Mouse (Mus musculus): Measurements from ENCODE around the gene Pcsk5. TPM values are rescaled to one million over a fixed set of nuclear protein-coding genes. Genes with fewer than 3 reads are reported as not detected.

Pcsk5 gene
- total and polyA plus RNA-seq, 3 experiments = not detected

GRCm38 (mm10) chr19:17467556-17468211 lies 369.7 kb downstream of the Pcsk5 start:
- peak; percentile 21 for DNase-seq (ENCODE audit: extremely low read depth)
- H3K4me3 ChIP-seq (replicated peaks in 1 of 3; ENCODE audit: low read depth in 2 of 3, low read length in 2 of 3, poor library complexity in 1 of 3) = no peak overlapping the region
- H3K4me2 ChIP-seq (ENCODE audit: insufficient read depth, low read depth, poor library complexity, severe bottlenecking) = no peak overlapping the region
- no peaks in the 10 kb centered on the region for H3K79me2 ChIP-seq (replicated peaks; ENCODE audit: control insufficient read depth, extremely low read depth, insufficient read depth, poor library complexity, severe bottlenecking)
- 0 out of 4 replicates have a peak, but pooled peaks cover 0 to 2% of the 10 kb centered on the region in 2 experiments for H3K4me1 ChIP-seq (ENCODE audit: control insufficient read depth in 1 of 2, insufficient read depth in 2 of 2)
- TF ChIP-seq CTCF (conservative IDR thresholded peaks at IDR 0.05 in 1 of 2, IDR thresholded peaks at IDR 0.05 in 1 of 2; ENCODE audit: low read depth in 2 of 2, low read length in 2 of 2) (peak in 1 of 2 experiments; percentile 59; a peak in 2 of 4 replicates), ZKSCAN1 (IDR thresholded peaks at IDR 0.05; ENCODE audit: borderline replicate concordance, low read depth, low read length) (no peak), NELFE (IDR thresholded peaks at IDR 0.05; ENCODE audit: low read depth, low read length) (no peak), NRF1 (IDR thresholded peaks at IDR 0.05; ENCODE audit: low read depth, low read length) (no peak), ETS1 (conservative IDR thresholded peaks at IDR 0.05; ENCODE audit: low read depth, low read length) (no peak), JUN (IDR thresholded peaks at IDR 0.05; ENCODE audit: insufficient read depth, low read depth, low read length) (no peak), PAX5 (IDR thresholded peaks at IDR 0.05; ENCODE audit: low read length) (no peak), UBTF (IDR thresholded peaks at IDR 0.05; ENCODE audit: low read depth, low read length) (no peak), SMC3 (IDR thresholded peaks at IDR 0.05; ENCODE audit: low read depth, low read length) (peak; percentile 40), ZMIZ1 (IDR thresholded peaks at IDR 0.05; ENCODE audit: low read depth, low read length) (no peak), MAX (IDR thresholded peaks at IDR 0.05; ENCODE audit: low read length) (no peak), POLR2A (IDR thresholded peaks at IDR 0.05; ENCODE audit: low read depth, low read length) (no peak), CHD1 (IDR thresholded peaks at IDR 0.05; ENCODE audit: low read depth, low read length) (no peak), RAD21 (IDR thresholded peaks at IDR 0.05; ENCODE audit: low read depth, low read length) (peak; percentile 73), MAFK (IDR thresholded peaks at IDR 0.05; ENCODE audit: insufficient replicate concordance, low read length) (peak; percentile 51; the same call in 1 of the 2 replicates), KAT2A (IDR thresholded peaks at IDR 0.05; ENCODE audit: insufficient replicate concordance, low read length) (no peak)
- no peaks in the 10 kb centered on the region for H3K27me3 ChIP-seq (replicated peaks)
- no peak overlapping the region for H3K9ac ChIP-seq (ENCODE audit: insufficient read depth, low read depth)
- H3K36me3 ChIP-seq (replicated peaks in 1 of 2; ENCODE audit: control insufficient read depth in 1 of 2, insufficient read depth in 1 of 2, low read length in 1 of 2) = no peaks in the 10 kb centered on the region
- no peak overlapping the region for H3K27ac ChIP-seq (ENCODE audit: insufficient read depth, low read depth)
- in situ Hi-C loops (cut with MboI; ENCODE audit: low pct_ligation_motif_present, low pct_unique_long_range_greater_than_20kb, low sequenced_read_pairs) = no loop called here
- dilution Hi-C loops (cut with MboI; ENCODE audit: extremely low pct_ligation_motif_present, extremely low pct_unique_long_range_greater_than_20kb, low sequenced_read_pairs) = no loop called here
- no peaks in the 10 kb centered on the region for H3K9me3 ChIP-seq (replicated peaks; ENCODE audit: low read length)

GRCm38 (mm10) chr19:17452001-17452400 lies 385.4 kb downstream of the Pcsk5 start:
- H3K9ac ChIP-seq (ENCODE audit: insufficient read depth, low read depth) = no peak overlapping the region
- no peak overlapping the region for H3K4me3 ChIP-seq (replicated peaks in 1 of 3; ENCODE audit: low read depth in 2 of 3, low read length in 2 of 3, poor library complexity in 1 of 3)
- DNase-seq (ENCODE audit: extremely low read depth) = no peak
- no peaks in the 10 kb centered on the region for H3K27me3 ChIP-seq (replicated peaks)
- in situ Hi-C loops (cut with MboI; ENCODE audit: low pct_ligation_motif_present, low pct_unique_long_range_greater_than_20kb, low sequenced_read_pairs) = no loop called here
- TF ChIP-seq MAX (IDR thresholded peaks at IDR 0.05; ENCODE audit: low read length) = no peak
- no peak for TF ChIP-seq MAZ (IDR thresholded peaks at IDR 0.05; ENCODE audit: low read depth, low read length)
- peaks cover 2 to 5% of the 10 kb centered on the region in 2 experiments; a peak in 3 of 4 replicates for H3K4me1 ChIP-seq (ENCODE audit: control insufficient read depth in 1 of 2, insufficient read depth in 2 of 2)
- no peaks in the 10 kb centered on the region for H3K79me2 ChIP-seq (replicated peaks; ENCODE audit: control insufficient read depth, extremely low read depth, insufficient read depth, poor library complexity, severe bottlenecking)
- H3K9me3 ChIP-seq (replicated peaks; ENCODE audit: low read length) = no peaks in the 10 kb centered on the region
- no peak overlapping the region for H3K4me2 ChIP-seq (ENCODE audit: insufficient read depth, low read depth, poor library complexity, severe bottlenecking)
- H3K36me3 ChIP-seq (replicated peaks in 1 of 2; ENCODE audit: control insufficient read depth in 1 of 2, insufficient read depth in 1 of 2, low read length in 1 of 2) = no peaks in the 10 kb centered on the region
- dilution Hi-C loops (cut with MboI; ENCODE audit: extremely low pct_ligation_motif_present, extremely low pct_unique_long_range_greater_than_20kb, low sequenced_read_pairs) = no loop called here
- no peak overlapping the region for H3K27ac ChIP-seq (ENCODE audit: insufficient read depth, low read depth)
